Mouse (Mus musculus): ENCODE results near the gene Slc30a2. TPM values are rescaled to one million over a fixed set of nuclear protein-coding genes. Genes with fewer than 3 reads are reported as not detected.

Slc30a2 gene
- polyA plus RNA-seq, 1 experiment, result 4.0 TPM

DNA sequence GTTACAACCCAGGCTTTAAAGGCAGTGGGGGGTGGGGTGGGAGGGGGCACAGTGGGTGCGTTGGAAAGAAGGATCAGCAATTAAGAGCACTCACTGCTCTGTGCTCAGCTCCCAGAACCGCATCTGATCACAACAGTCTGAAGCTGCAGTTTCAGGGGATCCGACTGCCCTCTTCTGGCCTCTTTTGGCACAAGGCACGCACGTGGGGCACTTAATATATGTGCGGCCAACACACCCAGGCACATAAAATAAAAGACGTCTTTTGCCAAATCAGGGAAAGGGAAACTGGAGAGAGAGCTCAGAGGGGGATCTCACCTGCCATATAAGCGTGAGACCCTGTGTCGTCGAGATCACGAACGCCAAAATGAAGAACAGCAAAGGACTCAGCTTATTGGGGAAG lies 50.0 kb downstream of the Slc30a2 start:
- Histone ChIP-seq H3K4me1 (ENCODE audit: control insufficient read depth, insufficient read depth, insufficient read length) (no peaks in the 10 kb centered on the region), H3K27ac (ENCODE audit: insufficient read depth, low read length) (no peak overlapping the region), H3K27me3 (ENCODE audit: control insufficient read depth, insufficient read depth, low read length) (no peaks in the 10 kb centered on the region), H3K4me3 (ENCODE audit: extremely low read depth, insufficient read depth, insufficient read length) (no peak overlapping the region), H3K36me3 (ENCODE audit: control insufficient read depth, insufficient read depth, low read length) (no peaks in the 10 kb centered on the region)
- no peak for TF ChIP-seq POLR2A (IDR thresholded peaks at IDR 0.05; ENCODE audit: low read depth, low read length)
- TF ChIP-seq CTCF (IDR thresholded peaks at IDR 0.05; ENCODE audit: extremely low read depth, insufficient read depth, insufficient read length, insufficient replicate concordance), result no peak
- no peak for DNase-seq (ENCODE audit: low read depth in 1 of 2, low spot score in 2 of 2)
- WGBS, result 49% methylated on average over 12 of the region's 12 CpGs

DNA sequence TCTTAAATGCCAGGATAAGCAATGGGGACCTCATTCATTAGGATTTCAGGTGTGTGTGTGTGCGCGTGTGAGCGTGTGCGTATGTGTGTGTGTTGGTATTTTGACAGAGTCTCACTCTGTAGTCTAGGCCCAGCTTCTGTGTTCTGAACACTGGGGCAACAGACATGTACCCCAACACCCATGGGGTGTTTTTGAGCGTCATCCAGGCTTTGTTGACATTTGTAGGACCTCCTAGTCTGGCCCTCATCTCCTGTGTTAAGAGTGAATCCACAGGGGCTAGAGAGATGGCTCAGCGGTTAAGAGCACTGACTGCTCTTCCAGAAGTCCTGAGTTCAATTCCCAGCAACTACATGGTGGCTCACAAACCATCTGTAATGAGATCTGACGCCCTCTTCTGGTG lies 52.2 kb downstream of the Slc30a2 start:
- H3K27ac ChIP-seq (ENCODE audit: insufficient read depth, low read length), result no peak overlapping the region
- no peak for DNase-seq (ENCODE audit: low read depth in 1 of 2, low spot score in 2 of 2)
- TF ChIP-seq POLR2A (IDR thresholded peaks at IDR 0.05; ENCODE audit: low read depth, low read length) (no peak), CTCF (IDR thresholded peaks at IDR 0.05; ENCODE audit: extremely low read depth, insufficient read depth, insufficient read length, insufficient replicate concordance) (no peak)
- H3K4me3 ChIP-seq (ENCODE audit: extremely low read depth, insufficient read depth, insufficient read length), result no peak overlapping the region
- no peaks in the 10 kb centered on the region for H3K27me3 ChIP-seq (ENCODE audit: control insufficient read depth, insufficient read depth, low read length)
- H3K4me1 ChIP-seq (ENCODE audit: control insufficient read depth, insufficient read depth, insufficient read length), result no peaks in the 10 kb centered on the region
- no peaks in the 10 kb centered on the region for H3K36me3 ChIP-seq (ENCODE audit: control insufficient read depth, insufficient read depth, low read length)
- WGBS, result 90% methylated on average over 7 of the region's 7 CpGs

DNA sequence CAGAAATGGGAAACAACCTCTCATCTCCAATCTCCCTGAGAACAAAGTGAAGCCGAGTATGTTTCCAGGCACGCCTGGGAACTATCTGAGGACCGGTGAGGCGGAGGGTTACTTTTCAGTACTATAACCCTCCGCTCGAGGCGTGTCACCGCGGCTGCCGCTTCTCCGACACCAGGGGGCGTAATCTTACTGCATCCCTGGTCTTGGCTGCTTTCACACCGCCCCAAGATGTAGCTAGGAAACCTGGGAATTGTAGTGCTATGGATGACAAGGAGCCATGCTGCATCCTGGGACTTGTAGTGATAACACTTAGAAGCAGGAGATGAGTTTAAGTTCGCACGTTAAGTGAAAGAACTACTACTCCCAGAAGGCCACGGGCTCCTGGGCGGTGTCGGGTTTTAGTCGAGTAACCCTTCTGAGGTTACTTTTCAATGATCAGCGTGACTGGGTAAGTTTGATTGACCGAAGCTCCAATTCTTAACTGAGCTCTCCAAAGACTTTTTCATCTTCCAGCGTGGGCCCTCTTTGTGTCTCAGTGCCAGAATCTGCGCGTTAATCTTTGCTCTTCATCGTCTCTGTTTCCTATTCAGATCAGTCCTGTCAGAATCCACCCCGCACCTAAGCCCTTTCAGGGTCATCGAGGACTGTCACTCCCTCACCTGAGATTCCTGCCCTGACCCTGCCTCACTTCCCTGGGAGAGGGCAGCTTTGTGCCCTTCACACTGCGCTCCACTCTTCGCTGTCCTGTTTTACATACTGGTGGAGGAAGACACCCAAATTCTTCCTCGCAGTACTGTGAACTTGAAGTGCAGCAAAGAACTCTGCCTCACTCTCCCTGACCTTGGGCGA lies 53.2 kb downstream of the Slc30a2 start, which contains the start of gene Pafah2:
Pafah2 (plus strand) TSS at position 344 of the 849 bp plus-strand sequence.
- DNase-seq (ENCODE audit: low read depth in 1 of 2, low spot score in 2 of 2), result peak; percentile 86 to 98

DNA sequence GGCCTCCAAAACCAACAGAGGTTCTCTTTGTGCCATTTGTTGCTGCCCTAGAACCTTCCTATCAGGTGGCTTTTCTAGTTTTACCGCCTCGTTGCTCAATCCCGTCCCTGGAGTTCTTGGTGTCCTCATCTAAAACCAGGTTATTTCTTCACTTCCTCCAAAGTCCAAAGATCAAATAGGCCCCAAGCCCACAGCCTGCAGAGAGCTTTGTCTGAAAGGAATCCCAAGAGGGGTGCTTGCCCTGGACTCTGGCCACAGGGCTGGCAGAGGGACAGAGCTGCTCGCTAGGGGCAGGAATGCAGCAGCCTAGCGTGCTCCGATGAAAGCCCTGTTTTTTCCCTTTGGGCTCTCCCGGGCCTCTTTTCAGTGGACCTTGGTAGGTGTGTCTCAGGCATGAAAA lies 54.1 kb downstream of the Slc30a2 start:
- no peaks in the 10 kb centered on the region for H3K36me3 ChIP-seq (ENCODE audit: control insufficient read depth, insufficient read depth, low read length)
- 36% methylated on average over 7 of the region's 7 CpGs for WGBS
- DNase-seq (ENCODE audit: low read depth in 1 of 2, low spot score in 2 of 2), result no peak
- TF ChIP-seq CTCF (IDR thresholded peaks at IDR 0.05; ENCODE audit: extremely low read depth, insufficient read depth, insufficient read length, insufficient replicate concordance) (no peak), POLR2A (IDR thresholded peaks at IDR 0.05; ENCODE audit: low read depth, low read length) (no peak)
- peaks cover 10% of the 10 kb centered on the region for H3K4me1 ChIP-seq (ENCODE audit: control insufficient read depth, insufficient read depth, insufficient read length)
- no peak overlapping the region for H3K4me3 ChIP-seq (ENCODE audit: extremely low read depth, insufficient read depth, insufficient read length)
- H3K27me3 ChIP-seq (ENCODE audit: control insufficient read depth, insufficient read depth, low read length), result no peaks in the 10 kb centered on the region
- no peak overlapping the region for H3K27ac ChIP-seq (ENCODE audit: insufficient read depth, low read length)

More for the DNA sequence above, 53.2 kb downstream of the Slc30a2 start, which contains the start of gene Pafah2:
- Histone ChIP-seq H3K36me3 (ENCODE audit: control insufficient read depth, insufficient read depth, low read length) (no peaks in the 10 kb centered on the region), H3K4me1 (ENCODE audit: control insufficient read depth, insufficient read depth, insufficient read length) (peaks cover 3% of the 10 kb centered on the region; the same call in 1 of the 2 replicates), H3K27me3 (ENCODE audit: control insufficient read depth, insufficient read depth, low read length) (no peaks in the 10 kb centered on the region), H3K27ac (ENCODE audit: insufficient read depth, low read length) (no peak within 1 kb of the TSS; the same call in 1 of the 2 replicates), H3K4me3 (ENCODE audit: extremely low read depth, insufficient read depth, insufficient read length) (peak within 1 kb of the TSS; percentile 61)
- TF ChIP-seq CTCF (IDR thresholded peaks at IDR 0.05; ENCODE audit: extremely low read depth, insufficient read depth, insufficient read length, insufficient replicate concordance) (peak; percentile 99), POLR2A (IDR thresholded peaks at IDR 0.05; ENCODE audit: low read depth, low read length) (no peak)
- 2% methylated on average over 31 of the region's 31 CpGs for WGBS

DNA sequence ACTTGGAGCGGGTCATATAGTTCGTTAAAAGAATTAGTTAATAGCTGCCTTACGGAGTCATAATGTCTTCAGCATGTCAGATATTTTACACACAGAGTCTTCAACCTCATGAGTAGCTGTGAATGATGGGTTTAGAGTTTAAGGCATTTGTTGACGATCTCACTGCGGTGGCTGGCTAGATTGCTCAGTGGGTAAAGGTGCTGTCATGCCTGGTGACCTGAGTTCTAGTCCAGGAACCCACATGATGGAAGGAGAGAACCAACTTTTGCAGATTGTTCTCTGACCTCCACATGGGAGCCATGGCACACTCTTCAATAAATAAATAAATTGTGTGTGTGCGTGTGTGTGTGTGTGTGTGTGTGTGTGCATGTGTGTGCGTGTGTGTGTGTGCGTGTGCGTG lies 54.8 kb downstream of the Slc30a2 start:
- TF ChIP-seq CTCF (IDR thresholded peaks at IDR 0.05; ENCODE audit: extremely low read depth, insufficient read depth, insufficient read length, insufficient replicate concordance), result no peak
- TF ChIP-seq POLR2A (IDR thresholded peaks at IDR 0.05; ENCODE audit: low read depth, low read length), result no peak
- H3K4me1 ChIP-seq (ENCODE audit: control insufficient read depth, insufficient read depth, insufficient read length), result peaks cover 15% of the 10 kb centered on the region
- H3K36me3 ChIP-seq (ENCODE audit: control insufficient read depth, insufficient read depth, low read length), result no peaks in the 10 kb centered on the region
- DNase-seq (ENCODE audit: low read depth in 1 of 2, low spot score in 2 of 2), result no peak
- WGBS, result 92% methylated on average over 9 of the region's 9 CpGs
- H3K4me3 ChIP-seq (ENCODE audit: extremely low read depth, insufficient read depth, insufficient read length), result no peak overlapping the region
- 0 out of 2 replicates have a peak, but pooled peaks cover 2% of the 10 kb centered on the region for H3K27me3 ChIP-seq (ENCODE audit: control insufficient read depth, insufficient read depth, low read length)
- H3K27ac ChIP-seq (ENCODE audit: insufficient read depth, low read length), result no peak overlapping the region

DNA sequence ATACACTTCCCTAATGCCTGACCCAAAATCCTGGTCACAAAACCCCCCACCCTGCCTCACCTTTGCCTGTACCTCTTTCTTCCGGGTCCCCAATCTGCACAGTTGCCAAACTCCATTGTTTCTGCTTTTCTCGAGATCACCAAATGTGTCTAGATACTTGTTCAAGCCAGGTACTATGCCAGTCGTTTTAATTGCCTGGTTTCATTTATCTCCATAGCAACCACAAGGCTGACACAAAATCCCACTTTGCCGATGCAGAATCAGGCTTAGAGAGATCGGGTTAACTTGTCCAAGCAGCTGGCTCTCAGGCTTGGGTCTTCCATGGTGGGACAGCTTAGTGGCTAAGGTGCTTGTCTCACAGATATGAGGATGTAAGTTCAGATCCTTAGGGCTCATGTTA lies 57.2 kb downstream of the Slc30a2 start:
- H3K27me3 ChIP-seq (ENCODE audit: control insufficient read depth, insufficient read depth, low read length), result 0 out of 2 replicates have a peak, but pooled peaks cover 2% of the 10 kb centered on the region
- no peak for TF ChIP-seq POLR2A (IDR thresholded peaks at IDR 0.05; ENCODE audit: low read depth, low read length)
- no peak for TF ChIP-seq CTCF (IDR thresholded peaks at IDR 0.05; ENCODE audit: extremely low read depth, insufficient read depth, insufficient read length, insufficient replicate concordance)
- DNase-seq (ENCODE audit: low read depth in 1 of 2, low spot score in 2 of 2), result no peak
- WGBS, result 54% methylated on average over 5 of the region's 5 CpGs
- H3K4me3 ChIP-seq (ENCODE audit: extremely low read depth, insufficient read depth, insufficient read length), result no peak overlapping the region
- peaks cover 15% of the 10 kb centered on the region for H3K4me1 ChIP-seq (ENCODE audit: control insufficient read depth, insufficient read depth, insufficient read length)
- H3K36me3 ChIP-seq (ENCODE audit: control insufficient read depth, insufficient read depth, low read length), result no peaks in the 10 kb centered on the region
- no peak overlapping the region for H3K27ac ChIP-seq (ENCODE audit: insufficient read depth, low read length)
